Mouse (Mus musculus) thymus, postnatal 10 days (tissue): ENCODE measurements around the gene Eef1g.

Source experiments
- DNase-seq, 2 experiments: peaks; one replicate each; pipeline ENCODE4 v3.0.0; 2021; ENCODE audit warnings: low spot score in 2 of 2

Eef1g gene

GRCm38 (mm10) chr19:9025562-9026257, 58.9 kb downstream of the Eef1g start:
- no peak for DNase-seq

GRCm38 (mm10) chr19:9026634-9027033, 59.8 kb downstream of the Eef1g start:
- DNase-seq = no peak

DNA sequence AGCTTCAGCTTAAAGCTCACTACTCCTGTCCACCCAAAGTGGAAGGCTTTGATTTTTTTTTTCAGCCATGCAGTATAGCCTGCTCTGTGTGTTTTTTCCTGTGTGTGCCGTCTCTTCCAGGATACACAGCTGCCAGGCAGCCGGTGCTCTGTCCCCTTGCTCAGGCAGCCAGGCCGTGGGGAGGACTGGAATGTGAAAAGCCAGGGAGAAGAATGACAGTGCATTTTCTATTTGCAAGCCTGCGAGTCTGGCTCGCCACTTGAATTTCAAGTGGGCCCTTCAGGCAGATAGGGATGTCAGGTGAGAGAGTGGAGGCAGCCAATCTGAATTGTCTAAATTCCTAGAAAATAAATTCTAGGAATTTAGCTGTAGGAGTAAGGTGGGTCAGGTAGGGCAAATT, 61.0 kb downstream of the Eef1g start:
- no peak for DNase-seq
